Comparison of ENCODE assay signal across 8 mouse cellular contexts in the genomic region with DNA sequence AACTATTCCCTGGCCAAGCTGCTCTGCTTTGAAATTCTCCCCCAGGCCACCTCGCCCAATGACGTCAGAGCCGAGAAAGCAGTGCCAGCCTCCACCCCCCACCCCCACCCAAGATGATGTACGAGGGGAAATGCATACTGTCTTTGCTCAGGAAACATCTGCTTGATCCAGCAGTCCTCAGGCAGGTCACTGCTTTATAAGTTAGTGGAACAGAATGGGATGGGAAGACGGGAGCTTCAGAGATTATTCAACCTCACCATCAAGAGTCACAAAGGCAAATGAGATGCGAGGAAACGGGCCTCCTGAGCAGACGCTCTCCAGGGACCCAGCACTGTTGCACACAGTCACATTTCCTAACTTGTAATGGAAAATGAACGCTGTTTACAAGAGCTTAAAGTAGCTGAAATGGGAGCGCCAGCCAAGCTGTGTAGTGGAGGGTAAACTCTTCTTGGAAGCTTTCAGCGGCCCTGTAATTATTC. TPM values are rescaled to one million over a fixed set of nuclear protein-coding genes. Genes with fewer than 3 reads are reported as not detected.
DNase-seq lines count a peak whose midpoint lies in the region; ATAC-seq and TF ChIP-seq lines count a peak whose summit lies in the region.

No protein-coding gene starts in this region.

- H3K9ac ChIP-seq in forebrain, embryonic 14.5 days (ENCODE audit: low read length): no peak overlapping the region
- H3K9ac ChIP-seq in limb, embryonic 14.5 days (ENCODE audit: low read depth, low read length, severe bottlenecking): no peak overlapping the region
- no peak overlapping the region for H3K9ac ChIP-seq in stomach, embryonic 15.5 days

- WGBS in forebrain, embryonic 14.5 days: 22% methylated on average over 11 of the region's 11 CpGs
- WGBS in limb, embryonic 14.5 days: 23% methylated on average over 11 of the region's 11 CpGs
- 9% methylated on average over 11 of the region's 11 CpGs for WGBS in stomach, embryonic 15.5 days

- H3K4me2 ChIP-seq in forebrain, embryonic 14.5 days (ENCODE audit: low read length): peak overlapping the region; percentile 19; the same call in 1 of the 2 replicates
- no peak overlapping the region; the same call in 1 of the 2 replicates for H3K4me2 ChIP-seq in limb, embryonic 14.5 days (replicated peaks; ENCODE audit: low read depth, low read length, severe bottlenecking)
- peak overlapping the region; percentile 16 for H3K4me2 ChIP-seq in stomach, embryonic 15.5 days

- TF ChIP-seq POLR2A in limb, embryonic 14.5 days (IDR thresholded peaks at IDR 0.05; ENCODE audit: borderline replicate concordance, extremely low read depth, insufficient read depth, insufficient read length): no peak

- 0 out of 2 replicates have a peak, but pooled peaks cover 5% of the 10 kb centered on the region for H3K4me1 ChIP-seq in forebrain, embryonic 14.5 days (ENCODE audit: control insufficient read depth, insufficient read depth, low read length)
- peaks cover 11% of the 10 kb centered on the region; the same call in 1 of the 2 replicates for H3K4me1 ChIP-seq in limb, embryonic 14.5 days (ENCODE audit: control insufficient read depth, insufficient read depth, low read length)
- peaks cover 16% of the 10 kb centered on the region for H3K4me1 ChIP-seq in stomach, embryonic 15.5 days

- no peaks in the 10 kb centered on the region for H3K27me3 ChIP-seq in forebrain, embryonic 14.5 days (replicated peaks; ENCODE audit: control insufficient read depth, insufficient read depth, low read length)
- H3K27me3 ChIP-seq in limb, embryonic 14.5 days (ENCODE audit: control insufficient read depth, insufficient read depth, low read length): no peaks in the 10 kb centered on the region
- H3K27me3 ChIP-seq in stomach, embryonic 15.5 days (replicated peaks): no peaks in the 10 kb centered on the region

- H3K4me3 ChIP-seq in forebrain, embryonic 14.5 days (ENCODE audit: low read depth, low read length): no peak overlapping the region
- H3K4me3 ChIP-seq in limb, embryonic 14.5 days (replicated peaks; ENCODE audit: low read length): no peak overlapping the region
- no peak overlapping the region for H3K4me3 ChIP-seq in stomach, embryonic 15.5 days (replicated peaks)

- H3K27ac ChIP-seq in forebrain, embryonic 14.5 days (ENCODE audit: low read depth, low read length): no peak overlapping the region
- peak overlapping the region; percentile 58 for H3K27ac ChIP-seq in limb, embryonic 14.5 days (replicated peaks; ENCODE audit: low read depth, low read length)
- H3K27ac ChIP-seq in stomach, embryonic 15.5 days: peak overlapping the region; percentile 46

- DNase-seq in heart, adult 11 months: peak; percentile 97
- DNase-seq in heart, postnatal 25 days (ENCODE audit: low spot score): no peak
- DNase-seq in forebrain, embryonic 14.5 days (ENCODE audit: low spot score): peak; percentile 56
- peak; percentile 49 for DNase-seq in heart, postnatal 4 days
- DNase-seq in limb, embryonic 14.5 days (ENCODE audit: low spot score): peak; percentile 68
- no peak for DNase-seq in spleen, adult 12 weeks (ENCODE audit: low spot score)
- no peak for DNase-seq in cerebellum, postnatal 25 days

- H3K36me3 ChIP-seq in forebrain, embryonic 14.5 days (ENCODE audit: control insufficient read depth, insufficient read depth, low read length): no peaks in the 10 kb centered on the region
- no peaks in the 10 kb centered on the region for H3K36me3 ChIP-seq in limb, embryonic 14.5 days (ENCODE audit: control insufficient read depth, insufficient read depth, low read length)
- H3K36me3 ChIP-seq in stomach, embryonic 15.5 days: no peaks in the 10 kb centered on the region

- 0 out of 2 replicates have a peak, but pooled peaks have one; percentile 10 for ATAC-seq in forebrain, embryonic 14.5 days
- ATAC-seq in limb, embryonic 14.5 days (ENCODE audit: low FRiP score, low read depth): peak; percentile 26; the same call in 1 of the 2 replicates
- peak; percentile 58; the same call in 1 of the 2 replicates for ATAC-seq in stomach, embryonic 15.5 days (ENCODE audit: insufficient read depth, low FRiP score, low read depth)

- intact Hi-C loops in heart, postnatal 25 days (cut with DNase I): no loop called here

- no peaks in the 10 kb centered on the region for H3K9me3 ChIP-seq in forebrain, embryonic 14.5 days (replicated peaks; ENCODE audit: control insufficient read depth, low read length)
- H3K9me3 ChIP-seq in limb, embryonic 14.5 days (ENCODE audit: control insufficient read depth, low read length): no peaks in the 10 kb centered on the region
- H3K9me3 ChIP-seq in stomach, embryonic 15.5 days: no peaks in the 10 kb centered on the region

RNA-seq across cellular contexts. Expression of a gene that starts 24.3 kb away (rescaled TPM):
- 1 to 10 TPM; 4.0 TPM for total RNA-seq in heart, postnatal 25 days (2021)
- polyA plus RNA-seq in forebrain, embryonic 14.5 days (2014; fragmentation: Nextera tagmentation; extraction: Ambion mirVana): 0.48 and 0.80 TPM in 2 replicates
- 1 to 10 TPM; 4.3 to 4.8 TPM for total RNA-seq in heart, postnatal 4 days (2021)
- polyA plus RNA-seq in limb, embryonic 14.5 days (2012; rRNA removed): 3.9 TPM in 2 replicates
- polyA plus RNA-seq in limb, embryonic 14.5 days (2014; fragmentation: Nextera tagmentation; extraction: Ambion mirVana): 2.3 and 2.8 TPM in 2 replicates
- polyA plus RNA-seq in stomach, embryonic 15.5 days (2015; fragmentation: Nextera tagmentation; extraction: Ambion mirVana): 13.9 and 15.8 TPM in 2 replicates

RNA-seq across cellular contexts. Expression of a gene that starts 51.8 kb away (rescaled TPM):
- total RNA-seq in heart, postnatal 25 days (2021): 10 to 100 TPM; 16.9 to 23.8 TPM
- 6.7 and 7.6 TPM in 2 replicates for polyA plus RNA-seq in forebrain, embryonic 14.5 days (2014; fragmentation: Nextera tagmentation; extraction: Ambion mirVana)
- total RNA-seq in heart, postnatal 4 days (2021): 10 to 100 TPM; 27.3 to 29.6 TPM
- 12.6 and 16.4 TPM in 2 replicates for polyA plus RNA-seq in limb, embryonic 14.5 days (2012; rRNA removed)
- 20.1 and 23.9 TPM in 2 replicates for polyA plus RNA-seq in limb, embryonic 14.5 days (2014; fragmentation: Nextera tagmentation; extraction: Ambion mirVana)
- 27.3 and 27.9 TPM in 2 replicates for polyA plus RNA-seq in stomach, embryonic 15.5 days (2015; fragmentation: Nextera tagmentation; extraction: Ambion mirVana)

Comparison
In these comparisons a context has a peak if more than half of its experiments do, and no peak if none do; other contexts are left out.
1. DNase-seq: peak in heart, adult 11 months (single experiment), forebrain, embryonic 14.5 days (single experiment), heart, postnatal 4 days (single experiment) and limb, embryonic 14.5 days (single experiment); none in heart, postnatal 25 days (single experiment), spleen, adult 12 weeks (single experiment) and cerebellum, postnatal 25 days (0 of 2).
2. Peak in every context shown above with its lines, with median percentiles within 50 percentile points of each other: ATAC-seq.